Mouse (Mus musculus): Measurements from ENCODE around the gene Cilp2.
A peak's percentile ranks its signal among the peaks of the same experiment; 100 is the strongest.

The Cilp2 gene

DNA sequence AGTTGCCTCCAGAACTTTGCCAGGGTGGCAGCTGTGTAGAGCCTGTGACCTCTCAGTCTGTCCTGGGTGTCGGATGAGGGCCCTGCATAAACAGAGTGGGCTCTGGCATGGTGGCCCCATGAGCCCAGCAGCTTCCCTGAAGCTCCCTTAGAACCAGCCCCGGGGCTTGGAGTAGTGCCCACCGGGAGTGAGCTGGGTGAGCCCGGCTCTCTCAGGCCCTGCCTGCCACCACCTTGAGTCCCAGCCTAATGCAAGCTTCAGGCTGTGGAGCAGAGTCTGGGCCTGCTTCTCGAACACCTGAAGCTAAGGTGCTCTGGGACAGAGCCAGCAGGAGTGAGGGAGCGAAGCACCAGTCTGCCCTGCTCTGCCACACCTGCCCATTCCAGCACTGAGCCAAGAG lies 16.6 kb downstream of the Cilp2 start:
- DNase-seq, result no peak

GRCm38 (mm10) chr8:69870003-69870765 lies 17.3 kb downstream of the Cilp2 start:
- DNase-seq, result no peak

DNA sequence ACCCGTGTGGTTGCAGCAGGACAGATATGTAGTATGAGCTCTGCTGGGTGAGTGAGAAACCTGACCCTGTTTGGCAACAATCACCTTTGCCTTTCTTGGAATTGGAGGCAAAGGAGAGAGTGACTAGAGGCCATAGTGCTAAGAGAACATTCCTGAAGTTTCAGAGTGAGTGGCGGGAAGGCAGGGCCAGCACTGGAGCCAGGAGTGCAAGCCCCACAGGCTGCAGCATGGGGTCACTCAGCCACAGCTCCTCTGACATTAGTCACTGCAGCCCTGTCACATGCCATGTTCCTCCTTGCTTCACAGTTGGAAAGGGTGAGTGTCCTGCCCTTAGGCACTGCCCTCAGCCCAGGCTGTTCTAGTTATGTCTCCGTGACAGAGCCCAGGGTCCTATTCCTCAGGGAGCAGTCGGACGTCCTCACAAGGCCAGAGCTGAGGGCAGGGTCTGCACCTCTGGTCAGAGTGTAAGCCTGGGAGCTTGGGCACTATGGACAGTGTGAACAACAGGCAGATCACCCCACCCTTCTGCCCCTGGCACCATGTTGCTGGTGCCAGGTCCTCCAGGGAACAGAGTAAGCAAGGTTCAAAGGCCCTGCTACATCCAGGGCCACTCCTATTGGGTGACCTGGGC lies 19.7 kb downstream of the Cilp2 start:
- DNase-seq, result no peak

DNA sequence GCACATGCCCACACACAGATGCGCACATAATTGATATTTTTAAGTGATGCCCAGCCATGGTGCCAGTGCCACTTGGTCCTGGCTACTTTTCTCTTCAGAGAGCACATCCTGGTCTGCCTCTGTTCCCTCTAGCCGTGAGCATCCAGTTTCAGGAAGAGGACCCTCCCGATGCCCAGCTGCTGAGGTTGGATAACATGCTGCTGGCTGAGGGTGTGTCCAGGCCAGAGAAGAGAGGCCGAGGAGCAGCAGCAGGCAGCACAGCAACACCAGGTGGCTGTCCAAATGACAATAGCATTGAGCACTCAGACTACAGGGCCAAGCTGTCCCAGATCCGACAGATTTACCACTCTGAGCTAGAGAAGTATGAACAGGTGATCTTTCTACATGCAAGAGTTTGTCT lies 23.3 kb downstream of the Cilp2 start:
- no peak for DNase-seq

DNA sequence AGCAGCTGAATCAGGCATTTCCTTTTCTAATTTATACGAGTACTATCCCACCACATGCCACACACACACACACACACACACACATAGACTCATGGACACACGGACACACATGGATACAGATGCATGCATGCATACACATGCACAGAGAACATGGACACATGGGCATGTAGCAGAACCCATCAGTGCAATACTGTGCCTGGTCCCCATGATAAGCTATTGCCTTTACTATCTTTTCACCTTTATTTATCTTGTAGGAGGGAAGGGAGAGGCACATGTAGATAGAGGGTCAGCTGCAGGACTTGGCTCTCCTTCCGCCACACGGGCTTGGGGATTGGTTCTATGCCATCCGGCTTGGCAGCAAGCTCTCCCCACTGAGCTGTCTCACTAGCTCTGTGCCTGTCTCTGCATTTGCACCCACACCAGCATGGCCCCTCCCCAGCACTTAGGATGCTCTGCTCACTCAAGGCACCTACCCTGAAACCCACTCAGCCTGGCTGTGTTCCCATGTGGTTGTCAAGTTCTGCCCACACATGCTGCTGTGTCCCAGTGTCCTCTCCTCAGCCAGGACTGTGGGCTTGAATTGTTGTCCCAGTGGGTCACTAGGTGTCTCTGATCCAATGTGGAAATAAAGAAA lies 24.0 kb downstream of the Cilp2 start:
- DNase-seq, result no peak

DNA sequence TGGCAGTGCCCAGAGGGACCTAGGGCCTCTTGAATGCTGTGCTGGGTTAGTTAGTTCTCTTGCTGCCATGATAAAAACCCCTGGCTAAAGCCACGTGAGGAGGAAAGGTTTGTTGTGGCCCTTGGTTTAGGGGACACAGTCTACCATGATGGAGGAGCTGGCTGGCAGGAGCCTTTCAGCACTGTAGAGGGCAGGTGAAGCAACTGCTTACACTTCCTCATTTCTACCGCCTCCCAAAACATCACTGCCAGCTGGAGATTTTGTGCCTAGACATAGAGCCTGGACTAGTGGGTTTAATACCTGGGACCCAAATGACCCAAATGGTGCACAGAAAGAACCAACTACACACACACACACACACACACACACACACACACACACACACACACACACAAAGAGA lies 26.2 kb downstream of the Cilp2 start:
- DNase-seq, result no peak

- DNase-seq, result no peak
These were observed 26.7 kb downstream of the Cilp2 start for GRCm38 (mm10) chr8:69860807-69861206.

DNA sequence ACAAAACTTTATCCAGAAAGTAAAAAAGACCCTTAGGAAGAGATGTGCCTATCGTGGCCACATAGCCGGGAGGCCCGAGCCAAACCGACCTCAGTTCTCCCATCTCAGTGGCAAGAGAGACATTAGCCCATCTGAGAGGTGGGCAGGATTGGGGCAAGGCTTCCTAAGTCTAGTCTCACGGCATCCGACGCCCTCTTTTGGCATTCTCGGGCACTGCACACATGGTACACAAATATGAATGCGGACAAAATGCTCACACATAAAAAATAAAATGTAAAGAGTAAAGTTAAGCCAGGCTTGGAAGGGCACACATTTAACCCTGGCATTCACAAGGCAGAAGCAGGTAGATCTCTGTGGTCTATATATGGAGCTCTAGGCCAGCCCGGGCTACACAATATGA lies 33.6 kb downstream of the Cilp2 start:
- DNase-seq, result no peak

DNA sequence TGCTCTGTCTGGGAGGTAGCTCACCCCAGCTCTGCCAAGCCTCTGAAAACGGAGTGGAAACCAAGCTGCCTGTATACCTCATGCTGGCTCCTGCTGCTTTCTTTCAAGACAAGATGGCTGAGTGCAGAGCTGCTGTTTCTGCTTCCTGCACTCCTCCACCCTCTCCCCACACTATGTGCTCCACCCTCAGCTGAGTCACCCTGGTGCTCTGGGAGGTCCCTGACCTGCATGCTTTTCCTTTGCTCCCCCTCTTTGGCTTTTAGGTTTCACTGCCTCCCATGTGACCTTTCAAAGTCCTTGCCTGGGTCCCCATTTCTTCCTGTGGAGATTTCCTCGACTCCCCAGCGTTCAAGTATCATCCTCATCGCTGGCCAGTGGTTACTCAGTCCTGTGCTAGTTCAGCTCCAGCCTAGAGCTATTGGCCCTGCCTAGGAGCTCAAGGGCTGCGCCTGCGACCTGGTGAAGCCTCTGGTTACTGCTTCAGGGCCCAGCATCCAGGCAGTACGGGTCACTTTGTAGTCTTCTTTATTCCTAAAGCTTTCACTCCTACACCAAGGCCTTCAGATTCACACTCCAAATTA lies 36.5 kb downstream of the Cilp2 start:
- no peak for DNase-seq

- DNase-seq, result no peak
These were observed 37.6 kb downstream of the Cilp2 start for GRCm38 (mm10) chr8:69849899-69850298.

DNA sequence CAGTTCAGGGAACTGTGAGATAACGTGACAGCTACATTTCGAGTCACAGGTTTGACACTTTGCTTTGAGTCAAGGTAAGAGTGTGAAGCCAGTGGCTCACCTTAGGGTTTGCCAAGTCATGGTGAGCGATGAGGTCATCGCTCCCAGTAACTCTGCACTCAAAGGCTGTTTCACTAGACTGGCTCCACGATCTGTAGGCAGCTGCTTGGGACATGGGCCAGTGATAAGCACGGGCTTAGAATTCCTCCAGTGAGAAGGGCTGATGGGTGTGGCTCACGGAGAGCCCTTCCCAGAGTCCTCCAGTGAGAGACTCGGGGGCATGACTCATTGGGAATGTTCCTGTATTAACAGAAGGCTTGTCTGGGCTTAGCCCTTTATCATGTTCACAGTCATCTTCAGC lies 38.5 kb downstream of the Cilp2 start:
- no peak for DNase-seq

DNA sequence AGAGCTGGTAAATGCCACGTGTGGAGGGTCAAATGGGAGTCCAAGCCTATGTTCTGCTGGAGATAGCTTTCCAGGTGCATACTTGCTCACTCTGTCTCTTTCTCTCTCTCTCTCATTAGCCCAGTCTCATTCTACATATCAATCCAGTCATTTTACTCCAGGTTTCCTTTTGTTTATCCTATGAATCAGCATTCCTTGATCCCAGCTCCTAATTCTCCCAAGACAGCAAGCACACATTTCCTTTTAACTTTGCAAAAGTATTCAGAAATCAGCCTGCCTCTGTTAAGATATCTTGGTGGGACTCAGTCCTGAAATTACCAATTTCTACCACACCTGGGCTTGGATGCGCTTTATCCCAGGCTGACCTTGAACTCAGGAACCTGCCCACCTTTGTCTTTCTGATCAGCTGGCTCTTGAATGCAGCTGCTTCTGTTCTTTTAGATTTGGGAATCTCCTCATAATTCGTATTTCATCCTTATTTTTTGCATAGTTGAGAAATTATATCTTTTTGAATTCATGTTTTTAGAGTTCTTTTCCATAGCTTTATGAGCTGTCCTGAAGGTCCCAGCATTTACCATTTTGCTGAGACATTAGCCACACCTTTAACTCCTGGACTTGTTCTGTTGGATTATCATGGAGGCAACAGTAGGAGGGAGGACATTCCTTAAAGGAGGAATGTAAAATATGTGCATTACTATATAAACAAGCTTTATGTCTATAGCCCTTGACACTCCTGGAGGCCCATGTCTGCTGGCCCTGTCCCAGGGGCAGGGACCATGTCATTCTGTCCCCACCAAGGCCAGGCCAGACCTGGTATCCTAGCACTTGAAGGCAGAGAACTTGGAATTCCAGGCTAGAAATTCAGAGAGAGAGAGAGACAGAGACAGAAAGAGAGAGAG lies 40.1 kb downstream of the Cilp2 start:
- no peak for DNase-seq

DNA sequence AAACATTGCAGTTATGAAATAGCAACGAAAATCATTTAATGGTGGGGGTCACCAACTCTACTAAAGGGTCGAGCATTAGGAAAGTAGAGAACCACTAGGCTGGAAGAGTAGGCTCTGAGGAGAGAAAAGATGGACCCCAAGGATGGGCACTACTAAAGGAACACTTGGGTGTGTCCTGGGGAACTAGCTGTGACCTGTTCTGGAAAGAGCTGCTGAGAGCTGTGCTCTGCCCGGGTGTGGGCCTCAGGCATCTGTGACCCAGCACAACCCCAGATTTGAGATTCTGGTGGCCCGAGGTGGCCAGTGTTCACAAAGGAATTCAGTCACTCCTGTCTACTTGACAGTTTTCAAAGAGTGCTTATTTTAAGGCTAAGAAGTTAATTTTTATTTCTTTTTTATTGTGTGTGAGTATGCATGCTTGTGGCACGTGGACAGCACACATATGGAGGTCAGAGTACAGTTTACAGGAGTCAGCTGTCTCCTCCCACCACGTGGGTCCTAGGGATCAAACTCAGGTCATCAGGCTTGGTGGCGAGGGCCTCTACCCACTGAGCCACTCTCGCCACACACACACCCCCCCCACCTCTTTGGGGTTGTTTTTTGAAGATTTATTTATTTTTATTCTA lies 50.3 kb downstream of the Cilp2 start:
- DNase-seq, result peak; percentile 53

- peak; percentile 90 for DNase-seq
These were observed 55.1 kb downstream of the Cilp2 start, which contains the start of gene Pbx4 for GRCm38 (mm10) chr8:69832298-69832853. Gene Pbx4 (plus strand): TSS chr8:69832491.

All from kidney, postnatal 14 days (tissue).